ENCODE assay signal across 25 mouse cellular contexts in genomic region chr5:128593446-128593845, GRCm38 (mm10). TPM values are rescaled to one million over a fixed set of nuclear protein-coding genes. Genes with fewer than 3 reads are reported as not detected.
DNase-seq lines count a peak whose midpoint lies in the region; ATAC-seq lines count a peak whose summit lies in the region.
"Had no signal": no experiment of that assay in that cellular context is flagged by ENCODE, and none has a peak within 500 bp of the region (broad histone marks: within the 10 kb centered on the region; RNA-seq: fewer than 3 reads in every experiment).

No protein-coding gene starts in this region.

- H3K4me3 ChIP-seq in hindbrain, embryonic 10.5 days: no peak overlapping the region
- no peak overlapping the region for H3K4me3 ChIP-seq in hindbrain, embryonic 13.5 days
- H3K4me3 ChIP-seq: embryonic facial prominence, embryonic 13.5 days; embryonic facial prominence, embryonic 15.5 days; erythroblast, embryonic 14.5 days; forebrain, embryonic 10.5 days; forebrain, embryonic 12.5 days had no signal

- WGBS in hindbrain, embryonic 10.5 days: 76% methylated on average over 13 of the region's 13 CpGs
- 86% methylated on average over 13 of the region's 13 CpGs for WGBS in hindbrain, embryonic 13.5 days

- peak overlapping the region; percentile 97 for H3K27ac ChIP-seq in hindbrain, embryonic 10.5 days
- H3K27ac ChIP-seq in hindbrain, embryonic 13.5 days: no peak overlapping the region
- H3K27ac ChIP-seq: embryonic facial prominence, embryonic 13.5 days; embryonic facial prominence, embryonic 15.5 days; forebrain, embryonic 10.5 days; forebrain, embryonic 12.5 days had no signal

- no peaks in the 10 kb centered on the region for H3K9me3 ChIP-seq in hindbrain, embryonic 10.5 days
- no peaks in the 10 kb centered on the region for H3K9me3 ChIP-seq in hindbrain, embryonic 13.5 days
- H3K9me3 ChIP-seq: embryonic facial prominence, embryonic 15.5 days; forebrain, embryonic 12.5 days had no signal

- no peak for DNase-seq in hindbrain, embryonic 10.5 days (ENCODE audit: low spot score)
- DNase-seq in ES-CJ7 (ENCODE audit: low read depth, low spot score) (peak; percentile 77), ZHBTc4 (ENCODE audit: low read depth, low spot score) (peak; percentile 78)
- no peak for DNase-seq in urinary bladder, postnatal 14 days (ENCODE audit: low spot score)
- DNase-seq: adrenal gland, adult 2 months; adrenal gland, postnatal 10 days; adrenal gland, postnatal 25 days; B cell, adult 2 months; cerebellum, adult 11 months; cerebellum, adult 18-20 months; cerebellum, adult 8-10 months; cerebellum, adult 9-11 months; cerebellum, postnatal 14 days; cerebellum, postnatal 36 days; embryo, embryonic 11 days had no signal

- peaks cover 50% of the 10 kb centered on the region for H3K4me1 ChIP-seq in hindbrain, embryonic 10.5 days (replicated peaks)
- peaks cover 20% of the 10 kb centered on the region for H3K4me1 ChIP-seq in hindbrain, embryonic 13.5 days (replicated peaks)

- peaks cover 11% of the 10 kb centered on the region; the same call in 1 of the 2 replicates for H3K36me3 ChIP-seq in hindbrain, embryonic 10.5 days
- H3K36me3 ChIP-seq in hindbrain, embryonic 13.5 days: no peaks in the 10 kb centered on the region
- H3K36me3 ChIP-seq: embryonic facial prominence, embryonic 13.5 days; embryonic facial prominence, embryonic 15.5 days; forebrain, embryonic 10.5 days; forebrain, embryonic 12.5 days had no signal

- no peak overlapping the region for H3K9ac ChIP-seq in hindbrain, embryonic 13.5 days
- H3K9ac ChIP-seq: embryonic facial prominence, embryonic 13.5 days; embryonic facial prominence, embryonic 15.5 days; forebrain, embryonic 12.5 days had no signal

- no peak for ATAC-seq in hindbrain, embryonic 13.5 days (ENCODE audit: low FRiP score)
- ATAC-seq: CD4-positive, CD25-positive, alpha-beta regulatory T cell, adult 4 months; forebrain, embryonic 14.5 days; forebrain, embryonic 16.5 days had no signal

- no peak overlapping the region for H3K4me2 ChIP-seq in hindbrain, embryonic 13.5 days
- H3K4me2 ChIP-seq: embryonic facial prominence, embryonic 13.5 days; embryonic facial prominence, embryonic 15.5 days; forebrain, embryonic 12.5 days had no signal

- peaks cover 49% of the 10 kb centered on the region for H3K27me3 ChIP-seq in hindbrain, embryonic 10.5 days (ENCODE audit: insufficient read depth, poor library complexity, severe bottlenecking)
- H3K27me3 ChIP-seq in hindbrain, embryonic 13.5 days: peaks cover 10% of the 10 kb centered on the region
- H3K27me3 ChIP-seq: CH12.LX; embryonic facial prominence, embryonic 15.5 days had no signal

RNA-seq across cellular contexts. Expression of gene Fzd10, which starts 7.2 kb away (rescaled TPM):
- polyA plus RNA-seq in hindbrain, embryonic 10.5 days (2016; fragmentation: Nextera tagmentation; extraction: Ambion mirVana): 16.0 and 22.3 TPM in 2 replicates
- polyA plus RNA-seq in hindbrain, embryonic 13.5 days (2015; fragmentation: Nextera tagmentation; extraction: Ambion mirVana): 6.1 and 8.1 TPM in 2 replicates
- polyA plus RNA-seq: CD4-positive, CD25-positive, alpha-beta regulatory T cell, adult 4 months; erythroblast, embryonic 14.5 days had no signal

Comparison
In these comparisons a context has a peak if more than half of its experiments do, and no peak if none do; other contexts are left out.
1. DNase-seq: peak in ES-CJ7 (single experiment) and ZHBTc4 (single experiment); none in hindbrain, embryonic 10.5 days (single experiment) and urinary bladder, postnatal 14 days (single experiment).